Mouse (Mus musculus) stomach, embryonic 15.5 days (tissue): ENCODE data around the gene Wnt2b. TPM values are rescaled to one million over a fixed set of nuclear protein-coding genes. Genes with fewer than 3 reads are reported as not detected.

Experiments used
- ATAC-seq: fragments of 200-750 bp; cut with Nextera tagmentation; 2 replicates; pipeline ENCODE4 v1.8.0; 2017; ENCODE audit warnings: low read depth, moderate number of reproducible peaks, moderate TSS enrichment; ENCODE audit not compliant: insufficient read depth, low FRiP score
- H3K27ac ChIP-seq: fragments of 300-500 bp; sonication (generic); 2 replicates; pipeline ENCODE4 v1.5.1; 2015; ENCODE audit warnings: mild to moderate bottlenecking, inconsistent platforms
- H3K27me3 ChIP-seq: fragments of 300-500 bp; sonication (generic); replicated peaks from 2 replicates; pipeline ENCODE4 v1.6.1; 2015; ENCODE audit warnings: inconsistent platforms
- H3K36me3 ChIP-seq: fragments of 300-500 bp; sonication (generic); 2 replicates; pipeline ENCODE4 v1.6.1; 2015; ENCODE audit warnings: inconsistent platforms
- H3K4me1 ChIP-seq: fragments of 300-500 bp; sonication (generic); 2 replicates; pipeline ENCODE4 v1.6.1; 2015; ENCODE audit warnings: inconsistent platforms
- H3K4me2 ChIP-seq: fragments of 300-500 bp; sonication (generic); 2 replicates; pipeline ENCODE4 v1.6.1; 2015; ENCODE audit warnings: mild to moderate bottlenecking, inconsistent platforms
- H3K4me3 ChIP-seq: fragments of 300-500 bp; sonication (generic); replicated peaks from 2 replicates; pipeline ENCODE4 v1.5.1; 2015; ENCODE audit warnings: inconsistent platforms
- H3K9ac ChIP-seq: fragments of 300-500 bp; sonication (generic); 2 replicates; pipeline ENCODE4 v1.6.1; 2015; ENCODE audit warnings: inconsistent platforms
- H3K9me3 ChIP-seq: fragments of 300-500 bp; sonication (generic); 2 replicates; pipeline ENCODE4 v1.6.1; 2016; ENCODE audit warnings: inconsistent platforms
- WGBS: fragments of 180-500 bp; shearing (Covaris S2); methylation state at CpG from one replicate; pipeline ENCODE4 v1.1.7; 2015; 5-methylcytosine and 5-hydroxymethylcytosine counted together
- polyA plus RNA-seq: library from polyadenylated mRNA; unstranded; fragments of >200 nt; fragmentation: Nextera tagmentation; extraction: Ambion mirVana; gene quantifications from 2 replicates; pipeline ENCODE4 v1.2.1, GENCODE M21; 2015

Wnt2b gene
- polyA plus RNA-seq, 1 experiment from 2014 or later = 3.6 TPM

GRCm38 (mm10) chr3:104938327-104938726, 23.4 kb downstream of the Wnt2b start:
- H3K4me1 ChIP-seq = 0 out of 2 replicates have a peak, but pooled peaks cover 3% of the 10 kb centered on the region
- H3K36me3 ChIP-seq = no peaks in the 10 kb centered on the region
- no peak overlapping the region for H3K4me2 ChIP-seq
- WGBS = 50% methylated on average over 4 of the region's 4 CpGs
- H3K27ac ChIP-seq = no peak overlapping the region
- H3K9ac ChIP-seq = no peak overlapping the region
- no peak for ATAC-seq
- H3K27me3 ChIP-seq = no peaks in the 10 kb centered on the region
- no peaks in the 10 kb centered on the region for H3K9me3 ChIP-seq
- no peak overlapping the region for H3K4me3 ChIP-seq

GRCm38 (mm10) chr3:104937728-104938305, 23.9 kb downstream of the Wnt2b start:
- Histone ChIP-seq H3K9me3 (no peaks in the 10 kb centered on the region), H3K4me2 (no peak overlapping the region), H3K4me1 (no peaks in the 10 kb centered on the region), H3K9ac (no peak overlapping the region), H3K4me3 (no peak overlapping the region), H3K27ac (no peak overlapping the region), H3K27me3 (no peaks in the 10 kb centered on the region), H3K36me3 (no peaks in the 10 kb centered on the region)
- peak; percentile 22; the same call in 1 of the 2 replicates for ATAC-seq
- 78% methylated on average over 2 of the region's 2 CpGs for WGBS

GRCm38 (mm10) chr3:104929385-104929784, 32.3 kb downstream of the Wnt2b start:
- Histone ChIP-seq H3K9ac (no peak overlapping the region), H3K27me3 (no peaks in the 10 kb centered on the region), H3K4me2 (no peak overlapping the region), H3K9me3 (no peaks in the 10 kb centered on the region), H3K36me3 (peaks cover 7% of the 10 kb centered on the region; the same call in 1 of the 2 replicates), H3K4me1 (no peaks in the 10 kb centered on the region), H3K4me3 (no peak overlapping the region), H3K27ac (no peak overlapping the region)
- 95% methylated on average over 6 of the region's 6 CpGs for WGBS
- ATAC-seq = no peak

GRCm38 (mm10) chr3:104914986-104915385, 46.7 kb downstream of the Wnt2b start:
- no peak for ATAC-seq
- H3K9ac ChIP-seq = no peak overlapping the region
- no peak overlapping the region for H3K4me3 ChIP-seq
- no peak overlapping the region for H3K4me2 ChIP-seq
- no peaks in the 10 kb centered on the region for H3K4me1 ChIP-seq
- no peaks in the 10 kb centered on the region for H3K27me3 ChIP-seq
- no peaks in the 10 kb centered on the region for H3K9me3 ChIP-seq
- WGBS = 35% methylated on average over 3 of the region's 3 CpGs
- H3K36me3 ChIP-seq = peaks cover 6% of the 10 kb centered on the region; the same call in 1 of the 2 replicates
- H3K27ac ChIP-seq = no peak overlapping the region

- 0 out of 2 replicates have a peak, but pooled peaks cover 2% of the 10 kb centered on the region for H3K36me3 ChIP-seq
- ATAC-seq = no peak
Observed at GRCm38 (mm10) chr3:104909195-104909594, 52.5 kb downstream of the Wnt2b start.

GRCm38 (mm10) chr3:104906007-104906406, 55.7 kb downstream of the Wnt2b start:
- WGBS = 85% methylated on average over 3 of the region's 3 CpGs
- Histone ChIP-seq H3K9ac (no peak overlapping the region), H3K9me3 (no peaks in the 10 kb centered on the region), H3K27ac (no peak overlapping the region), H3K36me3 (0 out of 2 replicates have a peak, but pooled peaks cover 2% of the 10 kb centered on the region), H3K27me3 (no peaks in the 10 kb centered on the region), H3K4me2 (no peak overlapping the region), H3K4me3 (no peak overlapping the region), H3K4me1 (no peaks in the 10 kb centered on the region)
- no peak for ATAC-seq

More at GRCm38 (mm10) chr3:104909195-104909594, 52.5 kb downstream of the Wnt2b start:
- Histone ChIP-seq H3K27ac (no peak overlapping the region), H3K4me2 (no peak overlapping the region), H3K4me1 (no peaks in the 10 kb centered on the region), H3K9ac (no peak overlapping the region), H3K4me3 (no peak overlapping the region), H3K9me3 (no peaks in the 10 kb centered on the region), H3K27me3 (no peaks in the 10 kb centered on the region)
- 90% methylated on average over 6 of the region's 6 CpGs for WGBS

- Histone ChIP-seq H3K4me2 (no peak overlapping the region), H3K9ac (no peak overlapping the region), H3K27me3 (no peaks in the 10 kb centered on the region), H3K4me1 (no peaks in the 10 kb centered on the region), H3K4me3 (no peak overlapping the region), H3K36me3 (0 out of 2 replicates have a peak, but pooled peaks cover 2% of the 10 kb centered on the region), H3K9me3 (no peaks in the 10 kb centered on the region), H3K27ac (no peak overlapping the region)
- 90% methylated on average over 4 of the region's 4 CpGs for WGBS
- no peak for ATAC-seq
Observed at GRCm38 (mm10) chr3:104905389-104905788, 56.3 kb downstream of the Wnt2b start.

- H3K36me3 ChIP-seq = peaks cover 13% of the 10 kb centered on the region; the same call in 1 of the 2 replicates
- no peak overlapping the region for H3K9ac ChIP-seq
- H3K27ac ChIP-seq = no peak overlapping the region
- 90% methylated on average over 4 of the region's 4 CpGs for WGBS
- H3K4me2 ChIP-seq = no peak overlapping the region
- H3K4me1 ChIP-seq = no peaks in the 10 kb centered on the region
- H3K9me3 ChIP-seq = no peaks in the 10 kb centered on the region
- ATAC-seq = no peak
- no peak overlapping the region for H3K4me3 ChIP-seq
- H3K27me3 ChIP-seq = no peaks in the 10 kb centered on the region
Observed at GRCm38 (mm10) chr3:104901154-104901553, 60.6 kb downstream of the Wnt2b start.

GRCm38 (mm10) chr3:104896141-104896540, 65.6 kb downstream of the Wnt2b start:
- Histone ChIP-seq H3K4me1 (no peaks in the 10 kb centered on the region), H3K4me3 (no peak overlapping the region), H3K9me3 (no peaks in the 10 kb centered on the region), H3K27ac (no peak overlapping the region), H3K36me3 (peaks cover 24% of the 10 kb centered on the region), H3K9ac (no peak overlapping the region), H3K27me3 (no peaks in the 10 kb centered on the region), H3K4me2 (no peak overlapping the region)
- 81% methylated on average over 3 of the region's 3 CpGs for WGBS
- no peak for ATAC-seq

Other genes starting within 250 kb of the Wnt2b start
- 3.1 and 4.1 TPM in 2 replicates for gene Ppm1j, start 180.9 kb downstream of the Wnt2b start, polyA plus RNA-seq
- gene Fam19a3, start 180.1 kb downstream of the Wnt2b start, polyA plus RNA-seq = 0.10 and 0.21 TPM in 2 replicates
- 156 and 157 TPM in 2 replicates for gene Rhoc, start 173.5 kb downstream of the Wnt2b start, polyA plus RNA-seq
- gene Mov10, start 143.4 kb downstream of the Wnt2b start, polyA plus RNA-seq = 86.1 and 95.2 TPM in 2 replicates
- 34.4 and 37.5 TPM in 2 replicates for gene St7l, start 97.9 kb downstream of the Wnt2b start, polyA plus RNA-seq
- gene Capza1, start 97.4 kb downstream of the Wnt2b start, polyA plus RNA-seq = 178 and 186 TPM in 2 replicates
- 22.9 and 23.0 TPM in 2 replicates for gene Cttnbp2nl, start 91.2 kb upstream of the Wnt2b start, polyA plus RNA-seq
- not detected in 2 replicates for gene 4930564D02Rik, start 104.9 kb upstream of the Wnt2b start, polyA plus RNA-seq